Mouse (Mus musculus) Patski (cell line): ENCODE data around the gene Map2k5. TPM values are rescaled to one million over a fixed set of nuclear protein-coding genes. Genes with fewer than 3 reads are reported as not detected.

ENCODE experiments used
- ATAC-seq: fragments of 100-300 bp; one replicate; pipeline ENCODE4 v1.8.0; 2021
- CTCF ChIA-PET: fragments of 350-600 bp; sonication (Branson Sonifier 250); formaldehyde crosslinking; loops from one replicate; lab custom pipeline; 2022; ENCODE audit warnings: inconsistent platforms; lab: Charles Lee
- POLR2A ChIA-PET: fragments of 350-600 bp; sonication (Branson Sonifier 250); formaldehyde crosslinking; loops from one replicate; lab custom pipeline; 2022; ENCODE audit warnings: antibody characterized with exemption, inconsistent platforms; lab: Charles Lee
- DNase-seq: peaks from one replicate; pipeline ENCODE4 v3.0.0-alpha.2; 2011; ENCODE audit warnings: low read depth, low spot score
- H3K27me3 ChIP-seq: fragments of 371-371 bp; one replicate; pipeline ENCODE4 v1.5.1; 2021
- CTCF ChIP-seq: fragments of 100-300 bp; IDR thresholded peaks from one replicate; pipeline ENCODE4 v1.5.1; 2021
- in situ Hi-C: fragments of 300-500 bp; cut with MboI; formaldehyde crosslinking; loops from 3 replicates; pipeline ENCODE4 v1.11.1; 2018; ENCODE audit warnings: low pct_unique_long_range_greater_than_20kb, mixed read lengths
- polyA plus RNA-seq: library from polyadenylated mRNA; unstranded; gene quantifications from one replicate; pipeline ENCODE4 v1.2.3, GENCODE M21; 2021

The Map2k5 gene
- polyA plus RNA-seq, 1 experiment from 2014 or later = 31.5 TPM

GRCm38 (mm10) chr9:63269839-63270238 is 107.9 kb downstream of the Map2k5 start:
- H3K27me3 ChIP-seq = no peaks in the 10 kb centered on the region
- no peak for TF ChIP-seq CTCF
- ATAC-seq (no peak), DNase-seq (no peak)
- POLR2A ChIA-PET = interaction anchor here (0.6 to 0.7 kb wide), 2 partner anchors 16 to 22 kb away, joined by 3 to 5 read pairs; no protein-coding TSS in a partner anchor
- CTCF ChIA-PET = interaction anchor here (1.2 kb wide), 1 partner anchor 17 kb away, joined by 3 read pairs; no protein-coding TSS in a partner anchor
- in situ Hi-C loops = no loop called here

- ATAC-seq (no peak), DNase-seq (no peak)
- no peak for TF ChIP-seq CTCF
- in situ Hi-C loops = no loop called here
- CTCF ChIA-PET = interaction anchor here (1.5 kb wide), 1 partner anchor 12 kb away, joined by 3 read pairs; no protein-coding TSS in a partner anchor
- H3K27me3 ChIP-seq = no peaks in the 10 kb centered on the region
- POLR2A ChIA-PET = no interaction called here
Observed at GRCm38 (mm10) chr9:63263188-63263587, 114.5 kb downstream of the Map2k5 start.

GRCm38 (mm10) chr9:63258768-63259167 is 118.9 kb downstream of the Map2k5 start:
- no peaks in the 10 kb centered on the region for H3K27me3 ChIP-seq
- ChIA-PET CTCF (interaction anchor here (1.1 kb wide), 1 partner anchor 12 kb away, joined by 3 read pairs; no protein-coding TSS in a partner anchor), POLR2A (interaction anchor here (1.1 kb wide), 1 partner anchor 42 kb away, joined by 3 read pairs; no protein-coding TSS in a partner anchor)
- DNase-seq (no peak), ATAC-seq (no peak)
- TF ChIP-seq CTCF = no peak
- in situ Hi-C loops = no loop called here

- H3K27me3 ChIP-seq = no peaks in the 10 kb centered on the region
- no peak for ATAC-seq
- in situ Hi-C loops = no loop called here
- ChIA-PET CTCF (interaction anchor here (1.1 kb wide), 1 partner anchor 14 kb away, joined by 3 read pairs; no protein-coding TSS in a partner anchor), POLR2A (interaction anchor here (1.1 kb wide), 1 partner anchor 41 kb away, joined by 3 read pairs; no protein-coding TSS in a partner anchor)
- no peak for TF ChIP-seq CTCF
- no peak for DNase-seq
Observed at GRCm38 (mm10) chr9:63257739-63258138, 120.0 kb downstream of the Map2k5 start.

GRCm38 (mm10) chr9:63250841-63251626 is 126.7 kb downstream of the Map2k5 start:
- ATAC-seq (peak; percentile 73), DNase-seq (peak; percentile 68)
- no peak for TF ChIP-seq CTCF
- no peaks in the 10 kb centered on the region for H3K27me3 ChIP-seq
- in situ Hi-C loops = no loop called here
- ChIA-PET POLR2A (no interaction called here), CTCF (interaction anchor here (0.9 kb wide), 1 partner anchor 12 kb away, joined by 3 read pairs; no protein-coding TSS in a partner anchor)

- CTCF ChIA-PET = no interaction called here
- DNase-seq = no peak
- in situ Hi-C loops = no loop called here
- no peaks in the 10 kb centered on the region for H3K27me3 ChIP-seq
- POLR2A ChIA-PET = interaction anchor here (1.2 kb wide), 1 partner anchor 7 kb away, joined by 10 read pairs; no protein-coding TSS in a partner anchor
- ATAC-seq = no peak
- TF ChIP-seq CTCF = no peak
Observed at GRCm38 (mm10) chr9:63248095-63248787, 129.5 kb downstream of the Map2k5 start.

- in situ Hi-C loops = no loop called here
- no peaks in the 10 kb centered on the region for H3K27me3 ChIP-seq
- DNase-seq = no peak
- no peak for ATAC-seq
- POLR2A ChIA-PET = interaction anchor here (0.6 kb wide), 2 partner anchors 47 to 1882 kb away, joined by 5 to 9 read pairs; no protein-coding TSS in a partner anchor
- TF ChIP-seq CTCF = no peak
- CTCF ChIA-PET = no interaction called here
Observed at GRCm38 (mm10) chr9:63246568-63247169, 131.0 kb downstream of the Map2k5 start.

GRCm38 (mm10) chr9:63241961-63242360 is 135.7 kb downstream of the Map2k5 start:
- no peaks in the 10 kb centered on the region for H3K27me3 ChIP-seq
- in situ Hi-C loops = no loop called here
- CTCF ChIA-PET = no interaction called here
- POLR2A ChIA-PET = no interaction called here
- no peak for DNase-seq
- no peak for ATAC-seq
- TF ChIP-seq CTCF = no peak

GRCm38 (mm10) chr9:63241241-63241640 is 136.5 kb downstream of the Map2k5 start:
- ChIA-PET CTCF (no interaction called here), POLR2A (interaction anchor here (1.3 kb wide), 1 partner anchor 8 kb away, joined by 10 read pairs; no protein-coding TSS in a partner anchor)
- TF ChIP-seq CTCF = no peak
- no peak for ATAC-seq
- H3K27me3 ChIP-seq = no peaks in the 10 kb centered on the region
- in situ Hi-C loops = no loop called here
- no peak for DNase-seq

GRCm38 (mm10) chr9:63234356-63234755 is 143.3 kb downstream of the Map2k5 start:
- in situ Hi-C loops = no loop called here
- ATAC-seq = no peak
- no peaks in the 10 kb centered on the region for H3K27me3 ChIP-seq
- DNase-seq = no peak
- ChIA-PET POLR2A (no interaction called here), CTCF (no interaction called here)
- no peak for TF ChIP-seq CTCF
